Mouse (Mus musculus) gastrocnemius, postnatal 4 days (tissue): ENCODE measurements around the gene Bcl2l10. TPM values are rescaled to one million over a fixed set of nuclear protein-coding genes. Genes with fewer than 3 reads are reported as not detected.
"Not testable (repeated sequence)": the region's sequence is repeated elsewhere in the genome, so short reads cannot be mapped to it uniquely, and the experiment has no call there.

ENCODE experiments used
- DNase-seq, 2 experiments: peaks; one replicate each; pipeline ENCODE4 v3.0.0; 2021 to 2022; ENCODE audit warnings: low spot score in 2 of 2, mixed read lengths in 2 of 2
- total RNA-seq, 2 experiments: library from RNA; stranded (reverse); gene quantifications; 2 replicates each; pipeline ENCODE4 v1.2.3; 2021

The Bcl2l10 gene
- total RNA-seq, 2 experiments from 2014 or later: not detected

DNA sequence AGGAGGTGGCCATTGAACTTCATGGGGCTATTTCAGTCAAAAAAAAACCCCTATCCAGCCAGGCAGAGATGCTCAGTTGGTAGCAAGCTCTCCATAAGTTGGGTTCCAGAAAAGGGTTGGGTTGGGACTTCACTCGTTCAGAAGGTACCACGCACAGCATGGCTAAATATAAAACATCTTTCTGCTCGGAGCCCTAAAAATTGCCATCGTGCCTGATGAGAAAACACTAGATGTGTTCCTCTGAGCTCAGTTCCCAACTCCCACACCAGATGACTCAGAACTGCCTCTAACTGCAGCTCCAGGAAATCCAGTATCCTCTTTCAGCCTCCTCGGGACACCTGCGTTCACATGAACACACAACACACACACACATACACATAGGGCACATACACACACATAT, 9.5 kb upstream of the Bcl2l10 start:
- no peak for DNase-seq

DNA sequence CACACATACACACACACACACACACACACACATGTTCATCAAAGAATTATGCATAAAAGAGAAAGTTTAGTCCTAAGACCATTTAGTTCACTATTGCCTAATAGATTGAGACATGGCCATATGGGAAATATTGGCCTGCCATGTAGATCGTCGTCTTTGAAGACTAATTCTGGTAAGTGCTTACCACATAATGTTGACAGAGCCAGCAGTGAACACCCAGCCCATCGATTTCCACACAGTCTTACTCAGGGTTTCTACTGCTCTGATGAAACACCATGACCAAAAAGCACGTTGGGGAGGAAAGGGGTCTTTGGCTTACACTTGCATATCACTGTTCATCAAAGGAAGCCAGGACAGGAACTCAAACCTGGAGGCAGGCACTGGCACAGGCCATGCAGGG, 5.1 kb upstream of the Bcl2l10 start:
- no peak for DNase-seq

DNA sequence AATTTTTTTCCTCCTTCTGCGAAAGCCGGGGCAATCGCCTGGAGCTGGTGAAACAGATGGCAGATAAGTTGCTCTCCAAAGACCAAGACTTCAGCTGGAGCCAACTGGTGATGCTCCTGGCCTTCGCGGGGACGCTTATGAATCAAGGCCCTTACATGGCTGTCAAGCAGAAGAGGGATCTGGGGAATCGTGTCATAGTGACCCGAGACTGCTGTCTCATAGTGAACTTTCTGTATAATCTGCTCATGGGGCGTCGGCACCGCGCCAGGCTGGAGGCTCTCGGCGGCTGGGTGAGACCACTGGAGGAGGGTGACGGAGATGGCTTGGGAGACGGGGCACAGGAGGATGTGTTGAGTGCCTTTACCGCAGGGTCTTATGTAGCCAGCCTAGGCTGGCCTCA, 508 bp downstream of the Bcl2l10 start:
- DNase-seq: no peak

DNA sequence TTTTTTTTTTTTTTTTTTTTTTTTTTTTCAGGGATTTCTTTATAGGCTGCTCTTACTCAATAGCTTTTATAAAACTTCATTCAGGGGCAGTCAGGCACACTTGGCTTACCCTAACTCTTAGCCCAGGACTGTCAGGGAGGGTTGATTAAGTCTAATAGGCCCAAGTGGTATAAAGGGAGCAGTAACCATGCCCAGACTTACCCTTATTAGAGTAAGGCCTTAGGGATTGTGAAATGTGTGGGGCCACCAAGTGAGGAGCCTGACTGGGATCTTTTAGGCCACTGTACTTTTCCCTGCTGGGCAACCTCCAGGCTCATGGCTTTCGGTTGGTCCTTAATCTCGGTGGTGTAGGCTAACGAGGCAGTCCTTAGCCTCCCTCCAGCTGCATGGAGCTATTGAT, 1.1 kb downstream of the Bcl2l10 start:
- DNase-seq: no peak

DNA sequence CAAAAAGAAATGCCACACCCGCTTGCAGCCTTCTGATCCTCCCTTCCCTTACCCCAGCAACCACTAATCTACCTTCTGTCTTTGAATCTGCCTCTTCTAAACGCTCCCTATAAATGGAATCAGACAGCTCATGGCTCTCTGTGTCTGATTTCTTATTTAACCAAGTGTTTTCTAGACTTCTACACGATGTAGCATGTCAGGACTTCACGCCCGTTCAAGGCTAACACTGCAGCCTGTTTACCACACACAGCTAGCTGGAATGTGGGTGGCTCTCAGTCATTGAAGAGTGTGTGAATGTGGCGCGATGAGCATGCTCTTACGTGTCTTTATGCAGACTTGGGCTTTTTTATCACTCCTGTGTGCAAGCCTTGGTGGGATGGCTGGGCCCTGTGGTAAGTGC, 5.5 kb downstream of the Bcl2l10 start:
- DNase-seq: no peak

DNA sequence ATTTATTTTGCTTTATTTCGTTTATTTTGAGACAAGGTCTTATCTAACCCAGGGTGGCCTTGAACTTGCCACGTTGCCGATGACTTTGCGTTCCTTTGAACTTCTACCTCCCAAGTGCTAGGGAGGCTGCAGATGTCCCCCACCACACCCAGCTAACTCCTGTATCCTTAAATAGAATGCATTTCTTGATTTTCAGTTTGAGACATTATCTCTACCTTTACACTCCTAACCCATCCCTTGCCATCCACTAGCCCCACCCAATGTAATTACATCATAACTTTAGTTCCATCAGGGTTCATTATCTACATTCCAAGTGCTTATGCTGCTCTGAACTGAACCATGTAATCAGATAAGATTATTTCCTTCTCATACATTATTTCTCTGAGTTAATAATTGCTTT, 8.2 kb downstream of the Bcl2l10 start:
- DNase-seq: no peak

DNA sequence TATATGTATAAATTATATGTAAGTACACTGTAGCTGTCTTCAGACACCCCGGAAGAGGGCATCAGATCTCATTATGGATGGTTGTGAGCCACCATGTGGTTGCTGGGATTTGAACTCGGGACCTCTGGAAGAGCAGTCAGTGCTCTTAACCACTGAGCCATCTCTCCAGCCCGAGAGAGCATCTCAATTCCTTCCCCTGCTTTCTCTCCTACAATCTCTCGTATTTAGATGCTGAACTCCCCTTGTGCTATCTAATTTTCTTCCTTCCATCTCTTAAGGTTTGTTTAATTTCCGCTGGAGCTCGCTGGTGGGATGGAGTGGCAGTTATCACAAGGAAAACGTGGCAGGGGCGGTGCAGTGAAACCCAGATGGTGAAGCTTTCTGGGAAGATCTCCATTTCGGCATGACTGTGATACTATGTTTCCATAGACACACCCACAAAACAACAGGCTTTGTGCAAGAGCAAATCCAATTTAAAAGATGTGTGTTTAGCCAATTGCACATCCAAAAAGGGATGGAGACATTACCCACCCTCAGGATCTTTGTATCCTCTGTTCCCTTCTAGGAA, 9.6 kb downstream of the Bcl2l10 start:
- no peak for DNase-seq

DNA sequence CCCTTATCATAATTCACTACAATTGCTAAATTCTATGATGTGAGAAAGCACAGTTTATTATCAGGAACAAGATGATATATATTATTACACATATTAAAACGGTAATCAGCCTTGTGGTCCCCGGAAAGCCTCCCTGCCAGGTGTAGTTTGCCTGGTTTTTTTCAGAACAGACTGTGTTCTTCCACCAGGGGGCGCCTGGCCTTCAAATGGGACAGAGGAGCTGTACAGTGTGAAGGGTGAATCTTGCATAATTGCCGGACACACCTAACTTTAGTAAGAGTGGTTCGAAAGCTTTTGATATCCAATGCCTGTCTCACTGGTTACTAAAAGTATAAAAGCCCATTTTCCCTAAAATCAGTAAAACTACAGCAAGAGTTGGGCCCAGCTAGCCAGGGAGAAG, 14.1 kb downstream of the Bcl2l10 start:
- DNase-seq: peak; percentile 48 to 79

DNA sequence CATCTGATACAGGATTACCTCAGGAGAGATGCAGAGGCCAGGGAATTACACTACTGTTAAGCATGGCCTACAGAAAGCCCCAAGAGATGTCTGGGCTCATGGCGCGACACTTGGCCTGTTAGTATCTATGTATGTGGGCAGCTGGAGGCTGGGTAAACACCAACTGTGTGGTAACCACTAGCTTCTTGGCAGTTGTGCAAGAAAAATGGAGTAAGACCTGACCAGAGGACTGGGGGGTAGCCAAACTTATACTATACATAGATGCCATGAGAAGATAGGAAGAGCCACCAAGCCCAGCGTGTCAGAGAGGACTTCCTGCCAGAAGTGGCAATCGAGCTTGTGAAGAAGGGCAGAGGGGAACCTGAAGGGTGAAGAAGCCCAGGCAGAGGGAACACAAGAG, 14.6 kb downstream of the Bcl2l10 start:
- DNase-seq: no peak

DNA sequence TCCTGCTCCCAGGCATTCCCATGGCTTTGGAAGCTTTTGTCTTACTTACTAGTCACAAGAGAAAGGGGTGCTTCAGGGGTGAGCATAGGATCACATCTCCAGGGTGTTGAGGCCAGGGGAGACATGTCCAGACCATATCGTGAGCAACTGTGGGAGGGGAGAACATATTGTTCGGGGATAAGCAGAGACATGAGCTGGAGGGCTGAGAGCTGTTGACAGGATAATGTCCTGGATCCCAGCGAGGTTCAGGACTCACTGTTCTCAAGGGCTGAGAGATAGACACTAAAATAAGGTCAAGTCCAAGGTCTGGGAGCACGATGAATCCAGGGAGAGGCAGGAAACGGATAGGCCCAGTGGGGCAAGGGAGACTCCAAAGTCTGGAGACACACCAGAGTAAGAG, 15.4 kb downstream of the Bcl2l10 start:
- no peak for DNase-seq

DNA sequence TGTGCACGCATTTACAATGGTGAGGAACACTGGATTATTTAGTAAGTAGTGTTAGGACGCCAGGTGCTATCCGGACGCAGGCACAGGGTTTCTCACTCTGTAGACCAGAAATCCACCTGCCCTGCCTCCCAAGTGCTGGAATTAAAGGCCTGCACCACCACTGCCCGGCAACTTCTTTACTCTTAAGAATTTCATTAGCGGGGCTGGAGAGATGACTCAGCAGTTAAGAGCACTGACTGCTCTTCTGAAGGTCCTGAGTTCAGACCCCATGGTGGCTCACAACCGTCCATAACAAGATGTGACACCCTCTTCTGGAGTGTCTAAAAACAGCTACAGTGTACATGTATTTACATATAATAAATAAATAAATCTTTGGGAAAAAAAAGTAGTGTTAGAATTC, 16.1 kb downstream of the Bcl2l10 start:
- DNase-seq: not testable (repeated sequence)

DNA sequence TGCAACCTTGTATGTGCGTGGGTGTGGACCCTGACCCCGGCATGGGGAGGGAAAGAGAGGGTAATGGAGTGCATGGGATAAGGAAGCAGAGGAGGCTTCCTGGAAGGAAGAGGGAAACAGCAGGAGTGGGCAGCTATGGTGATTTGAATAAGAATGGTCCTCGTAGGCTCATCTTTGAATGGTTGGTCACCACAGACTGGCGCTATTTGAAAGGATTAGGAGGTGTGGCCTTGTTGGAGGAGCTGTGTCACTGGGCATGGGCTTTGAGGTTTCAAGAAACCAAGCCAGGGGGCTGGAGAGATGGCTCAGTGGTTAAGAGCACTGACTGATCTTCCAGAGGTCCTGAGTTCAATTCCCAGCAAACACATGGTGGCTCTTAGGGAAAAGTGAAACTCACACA, 17.6 kb downstream of the Bcl2l10 start:
- no peak for DNase-seq

DNA sequence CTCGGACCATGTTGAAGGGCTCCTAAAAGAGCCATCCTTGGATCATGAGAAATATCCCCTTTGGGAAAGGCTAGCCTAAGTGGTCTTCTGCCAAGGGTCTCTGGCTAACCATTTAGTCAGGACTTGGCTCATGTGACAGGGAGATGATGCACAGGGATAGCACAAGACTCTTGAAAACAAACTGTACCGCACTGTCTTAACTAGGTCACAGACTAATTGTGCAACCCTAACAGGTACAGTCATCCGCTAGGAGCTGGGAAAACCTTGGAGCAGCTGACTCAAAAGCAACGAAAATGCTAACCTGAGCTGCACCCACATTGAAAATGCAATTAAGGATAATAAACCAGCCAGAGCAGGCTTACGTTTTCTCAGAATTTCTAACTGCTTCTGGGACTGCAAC, 18.6 kb downstream of the Bcl2l10 start:
- no peak for DNase-seq

DNA sequence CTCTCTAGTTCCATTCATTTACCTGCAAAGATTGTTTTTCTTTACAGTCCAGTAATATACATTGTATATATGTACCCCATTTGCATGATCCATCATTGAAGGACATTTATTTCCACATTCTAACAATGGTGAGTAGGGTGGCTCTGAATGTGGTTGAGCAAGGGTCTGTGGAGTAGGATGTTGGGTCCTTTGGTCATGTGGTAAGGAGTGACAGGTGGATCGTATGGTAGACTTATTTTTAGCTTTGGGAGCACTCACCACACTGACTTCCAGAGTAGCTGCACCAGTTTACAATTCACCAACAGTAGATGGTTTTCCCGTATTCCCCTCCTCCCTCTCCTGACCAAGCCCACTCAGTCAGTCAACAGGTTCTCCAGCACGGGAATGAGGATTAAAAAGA, 21.2 kb downstream of the Bcl2l10 start:
- no peak for DNase-seq

DNA sequence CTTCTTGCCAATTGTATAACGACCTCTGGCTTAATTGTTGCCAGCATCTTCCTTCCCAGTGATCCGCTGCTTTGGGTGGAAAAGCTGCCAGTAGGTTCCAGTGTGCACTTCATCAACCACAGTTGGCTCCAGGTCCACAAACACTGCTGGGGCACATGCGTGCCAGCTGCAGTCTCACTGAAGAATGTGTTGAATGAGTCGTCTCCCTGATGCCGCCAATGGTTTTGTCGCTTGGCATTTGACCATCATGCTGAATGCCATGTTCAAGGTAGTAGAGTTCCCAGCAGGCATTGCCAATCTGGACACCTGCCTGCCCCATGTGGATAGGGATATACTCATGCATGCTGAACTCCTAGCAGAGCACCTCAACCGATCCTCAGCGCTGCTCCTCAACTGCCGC, 28.0 kb downstream of the Bcl2l10 start:
- DNase-seq: no peak

DNA sequence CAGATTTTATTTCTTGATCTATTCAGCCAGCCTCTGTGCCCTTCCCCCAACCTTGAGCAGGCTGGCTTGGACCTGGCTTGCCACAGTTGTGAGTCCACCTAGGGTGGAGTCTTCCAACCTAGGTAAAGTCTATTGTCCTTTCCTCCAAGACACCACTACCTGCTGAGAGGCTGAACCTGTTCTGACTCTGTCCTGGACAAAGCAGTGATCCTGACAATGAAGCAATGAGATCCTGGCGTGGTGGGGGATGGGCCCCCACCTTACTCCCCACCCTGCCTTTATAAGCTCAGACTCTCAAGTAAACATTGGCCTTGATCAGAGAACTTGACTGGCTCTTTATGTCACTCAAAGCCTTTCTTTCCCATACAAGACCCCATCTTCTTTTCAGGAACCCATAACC, 28.9 kb downstream of the Bcl2l10 start:
- DNase-seq: no peak

DNA sequence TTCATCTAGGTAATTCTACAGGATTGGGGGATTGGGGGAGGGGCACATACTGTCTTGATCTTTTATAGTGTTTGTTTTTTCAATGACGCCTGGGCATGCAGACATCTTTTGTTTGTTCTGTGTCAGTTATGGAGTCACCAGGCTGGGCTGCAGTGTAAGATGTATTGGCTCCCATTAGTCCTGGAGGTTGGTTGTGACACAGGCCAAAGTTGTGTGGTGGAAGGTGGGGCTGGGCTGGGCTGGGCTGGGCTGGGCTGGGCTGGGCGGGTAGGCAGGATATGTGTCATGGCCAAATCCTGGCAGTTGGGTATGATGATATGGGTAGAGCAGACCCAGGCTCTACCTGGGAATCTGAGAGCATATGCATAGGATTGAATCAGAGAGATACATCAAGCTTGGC, 31.2 kb downstream of the Bcl2l10 start:
- DNase-seq: no peak

DNA sequence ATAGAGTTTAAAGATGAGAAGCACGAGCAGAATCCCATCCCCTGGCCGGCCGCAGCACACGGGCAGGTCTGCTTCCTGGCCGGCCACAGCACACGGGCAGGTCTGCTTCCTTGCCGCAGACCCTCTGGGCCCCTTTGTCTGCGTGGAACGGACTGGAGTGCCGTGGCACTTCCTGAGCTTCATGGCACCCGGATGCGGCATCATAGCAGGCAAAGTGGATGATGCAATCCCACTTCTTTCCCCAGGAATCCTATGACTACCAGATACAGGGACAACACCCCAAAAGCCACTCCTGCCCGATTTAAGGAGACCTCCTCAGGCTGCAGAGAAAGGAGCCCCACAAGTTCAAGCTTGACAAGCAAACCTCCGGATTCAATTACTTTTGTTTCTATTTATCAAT, 35.3 kb downstream of the Bcl2l10 start:
- DNase-seq: no peak

DNA sequence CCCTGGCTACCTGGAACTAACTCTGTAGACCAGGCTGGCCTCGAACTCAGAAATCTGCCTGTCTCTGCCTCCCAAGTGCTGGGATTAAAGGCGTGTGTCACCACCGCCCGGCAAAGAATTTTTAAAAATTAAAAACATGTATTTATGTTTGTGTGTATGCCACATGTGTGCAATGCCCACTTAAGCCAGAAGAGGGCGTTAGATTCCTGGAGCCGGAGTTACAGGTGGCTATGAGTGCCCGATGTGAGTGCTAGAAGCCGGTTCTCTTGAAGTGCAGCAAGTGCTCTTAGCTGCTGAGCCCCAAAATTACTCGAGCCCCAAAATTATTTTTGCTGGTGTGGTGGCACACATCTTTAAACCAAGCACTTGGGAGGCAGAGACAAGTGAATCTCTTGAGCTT, 36.2 kb downstream of the Bcl2l10 start:
- DNase-seq: no peak

DNA sequence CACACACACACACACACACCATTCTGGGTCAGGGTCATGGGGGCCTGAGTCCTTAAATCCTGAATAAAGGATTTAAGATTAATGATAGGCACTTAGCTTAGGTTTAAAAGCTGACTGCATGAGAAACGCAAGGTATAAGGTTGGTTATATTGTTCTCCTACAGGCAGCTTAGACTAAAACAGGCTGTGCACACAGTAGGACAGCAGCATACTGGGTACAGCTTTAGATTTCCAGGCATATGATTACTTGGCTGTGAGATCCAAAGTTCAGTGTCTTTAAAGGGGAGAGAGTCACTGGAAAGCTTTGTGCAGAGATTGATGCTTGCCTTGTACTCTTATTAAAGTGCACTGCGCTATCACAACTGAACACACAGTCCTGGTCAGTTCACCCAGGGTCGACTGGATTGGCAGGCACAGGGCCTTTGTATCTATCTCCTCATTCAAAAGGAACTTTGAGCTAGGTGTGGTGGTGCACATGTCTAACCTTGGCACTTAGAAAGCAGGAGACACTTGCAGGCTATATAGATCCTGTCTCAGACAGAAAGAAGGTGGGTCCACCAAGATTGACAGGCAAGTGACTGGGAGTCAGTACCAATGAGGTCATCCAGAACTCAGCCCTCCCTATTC, 36.9 kb downstream of the Bcl2l10 start:
- DNase-seq: no peak

DNA sequence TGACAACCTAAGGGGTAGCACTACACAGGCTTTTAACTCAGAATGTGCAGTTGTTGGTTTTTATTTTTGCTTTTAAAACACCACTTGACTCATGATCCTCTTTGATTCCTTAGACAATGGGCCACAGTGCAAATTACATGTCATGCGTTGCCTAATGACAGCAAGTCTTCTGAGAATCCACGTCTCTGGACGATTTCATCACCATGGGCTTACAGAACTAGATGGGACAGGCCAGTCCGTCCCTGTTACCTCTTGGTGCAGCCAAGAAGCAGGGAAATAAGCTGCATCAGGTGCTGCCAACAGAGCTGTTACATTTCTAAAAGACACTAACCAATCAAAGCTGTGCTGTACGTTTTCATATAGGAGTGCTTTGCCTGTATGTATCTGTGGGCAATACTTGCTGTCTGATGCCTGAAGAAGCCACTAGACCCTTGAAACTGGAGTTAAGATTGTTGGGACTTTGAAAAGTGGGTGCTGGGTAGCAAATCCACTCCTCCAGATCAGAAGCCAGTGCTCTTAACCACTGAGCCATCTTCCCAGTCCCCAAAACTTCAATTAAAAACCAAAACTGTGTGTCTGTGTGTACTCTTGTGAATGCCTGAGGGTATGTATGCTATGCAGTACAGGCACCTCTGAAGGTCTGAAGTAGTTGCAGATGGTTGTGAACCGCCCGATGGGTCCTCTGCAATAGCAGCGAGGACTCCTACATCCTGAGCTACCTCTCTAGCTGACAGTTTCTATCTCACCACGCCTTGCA, 37.8 kb downstream of the Bcl2l10 start:
- no peak for DNase-seq

DNA sequence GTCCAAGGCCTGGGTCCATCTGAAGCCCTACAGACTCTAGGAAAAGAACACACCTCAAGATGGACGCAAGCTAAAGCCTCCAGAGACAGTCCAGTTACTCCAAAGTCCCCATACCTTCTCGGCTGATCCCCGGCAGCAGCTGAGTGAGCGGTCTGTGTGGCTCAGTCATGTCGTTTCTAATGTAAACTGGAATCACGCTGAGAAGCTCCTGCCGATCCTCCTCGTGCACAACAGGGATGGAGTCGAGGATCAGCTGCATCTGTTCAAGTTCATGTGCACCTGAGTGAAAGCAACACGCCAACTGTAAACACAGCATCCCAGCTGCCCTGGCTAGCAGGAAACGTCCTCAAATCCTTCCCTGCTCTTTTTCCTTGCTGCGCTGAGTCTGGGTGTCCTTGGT, 45.7 kb downstream of the Bcl2l10 start:
- no peak for DNase-seq

DNA sequence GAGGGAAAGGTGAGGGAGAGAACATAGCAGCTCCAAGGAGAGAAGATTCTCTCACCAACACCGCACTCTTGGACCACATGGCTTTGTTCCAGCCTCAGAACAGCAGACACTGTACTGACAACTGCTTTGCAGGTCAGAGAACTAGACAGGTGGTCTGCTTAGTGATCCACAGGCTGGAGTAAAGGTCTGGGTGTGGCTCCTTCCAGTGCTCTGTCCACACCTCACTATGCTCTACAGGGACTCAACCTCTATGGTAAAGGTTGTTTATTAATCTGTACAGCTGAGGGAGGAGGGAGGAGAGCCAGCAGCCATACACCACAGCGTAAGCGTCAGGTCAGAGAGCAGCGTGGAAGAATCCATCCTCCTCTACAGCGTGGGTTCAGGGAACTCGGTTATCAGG, 48.4 kb downstream of the Bcl2l10 start:
- DNase-seq: no peak
